Mouse (Mus musculus) frontal cortex, postnatal 25 days (tissue): ENCODE data around the gene Meis3.

Experiments
- DNase-seq, 2 experiments: peaks; one replicate each; pipeline ENCODE4 v3.0.0; 2022; ENCODE audit warnings: low spot score in 2 of 2

Meis3 gene

DNA sequence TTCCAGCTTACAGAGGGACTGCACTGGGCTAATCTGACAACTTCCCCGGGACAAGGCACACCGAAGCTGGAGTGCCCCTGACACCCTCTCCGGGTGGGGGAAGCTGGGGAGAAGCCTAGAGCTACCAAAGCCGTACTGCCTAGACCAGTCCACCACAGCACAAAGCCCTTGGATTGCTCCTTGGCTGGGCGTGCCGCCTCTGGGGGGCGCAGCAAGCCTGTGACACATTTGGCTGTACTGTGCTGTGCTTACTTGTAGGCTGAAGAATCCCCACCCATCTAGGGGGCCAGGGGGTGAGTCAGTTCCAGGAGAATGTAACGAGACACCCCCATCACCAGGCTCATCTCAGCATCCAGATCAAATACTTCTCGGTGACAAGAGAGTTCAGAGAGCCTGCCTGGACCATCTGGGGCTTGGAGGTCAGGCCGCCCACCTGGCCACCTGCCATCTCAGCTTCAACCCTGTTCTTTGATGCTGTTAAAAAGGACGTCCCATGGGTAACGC is 36.0 kb downstream of the Meis3 start:
- no peak for DNase-seq

DNA sequence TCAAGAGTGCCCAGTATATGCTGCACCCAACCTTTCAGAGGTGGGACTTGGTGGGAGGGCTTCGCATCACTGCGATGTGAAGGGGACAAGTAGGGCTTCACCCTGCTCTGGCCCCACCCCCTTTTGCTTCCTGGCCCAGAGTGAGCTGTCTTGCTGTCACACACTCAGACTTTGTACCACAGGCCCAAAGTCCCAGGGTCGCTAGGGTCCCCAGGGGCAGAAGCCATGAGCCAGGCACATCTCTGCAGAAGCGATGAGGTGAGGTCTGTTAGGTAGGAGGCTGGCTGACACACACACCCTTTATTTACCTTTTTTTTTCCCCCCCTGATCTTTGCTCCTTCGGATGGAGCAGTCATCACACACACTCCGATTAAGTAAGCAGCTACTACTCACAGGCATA is 38.3 kb downstream of the Meis3 start:
- no peak for DNase-seq

DNA sequence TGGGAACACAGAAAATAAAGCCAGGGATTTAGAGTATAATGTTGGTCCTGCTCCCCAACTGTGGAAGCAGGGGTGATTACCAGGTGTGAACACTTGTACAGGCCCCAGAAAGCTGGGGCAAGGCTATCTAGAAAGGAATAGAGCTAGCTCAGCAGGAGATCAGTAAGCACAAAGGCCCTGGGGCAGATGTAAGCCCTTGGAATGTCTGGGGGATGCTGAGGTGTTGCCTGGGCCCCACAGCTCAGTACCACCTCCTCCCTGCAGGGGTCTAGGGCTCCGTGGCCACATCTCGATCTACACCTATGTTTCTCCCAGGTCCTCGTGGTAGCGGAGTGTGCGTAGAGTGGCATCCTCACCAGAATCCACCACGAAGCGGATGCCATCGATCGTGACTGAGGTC is 39.1 kb downstream of the Meis3 start:
- DNase-seq, result no peak

DNA sequence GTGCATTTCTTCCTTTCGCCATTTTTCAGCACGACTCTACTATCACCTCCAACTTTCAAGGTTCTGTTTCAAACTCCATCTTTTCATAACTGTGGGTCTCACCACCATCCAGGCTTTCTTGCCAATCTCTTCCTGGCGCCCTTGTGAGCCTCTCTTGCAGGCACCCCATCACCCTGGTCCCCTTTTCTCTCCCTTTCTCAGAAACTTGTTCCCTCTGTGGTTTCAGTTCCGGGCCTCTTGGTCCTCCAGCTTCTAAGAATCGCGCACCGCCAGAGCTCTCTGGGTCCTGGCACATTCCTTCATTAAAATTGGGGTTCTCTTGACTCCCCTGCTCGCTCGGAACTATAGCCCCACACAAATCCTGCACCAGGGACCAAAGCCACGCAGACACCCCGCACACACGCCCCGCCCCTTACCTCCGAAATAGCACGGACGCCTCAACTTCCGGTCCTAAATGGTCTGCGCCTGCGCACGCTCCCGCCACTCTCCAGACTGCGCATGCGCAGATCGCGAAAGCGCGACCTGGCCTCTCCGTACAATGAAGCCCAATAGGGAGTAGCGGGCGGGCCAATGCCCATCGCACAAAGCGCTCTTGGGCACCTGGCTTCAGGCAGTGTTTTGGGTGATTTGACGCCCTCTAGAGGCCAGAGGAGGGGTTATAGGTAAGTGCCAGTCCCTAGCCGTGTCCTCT is 46.8 kb downstream of the Meis3 start, which contains the start of gene Dhx34:
TSS of gene Dhx34 (minus strand) at position 456 of the 691 bp plus-strand sequence.
- peak; percentile 91 to 93 for DNase-seq

DNA sequence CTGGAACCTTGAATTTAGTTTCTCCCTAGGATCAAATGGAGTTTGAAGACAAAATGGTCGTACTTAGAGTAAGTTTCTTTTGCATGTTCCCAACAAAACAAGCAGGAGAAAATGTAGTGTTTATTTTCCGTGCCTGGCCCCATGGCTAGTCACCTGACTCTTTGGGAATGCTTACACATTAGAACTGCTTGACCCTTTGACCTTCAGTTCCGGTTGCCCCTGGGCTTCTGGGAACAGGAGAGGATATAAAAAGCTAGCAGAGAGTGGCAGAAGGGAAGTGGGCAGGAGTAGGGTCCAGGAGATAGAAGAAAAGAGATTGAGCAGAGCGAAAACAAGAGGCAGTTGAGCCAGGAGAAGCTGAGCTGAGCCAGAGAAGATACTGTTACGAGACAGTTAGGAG is 55.0 kb downstream of the Meis3 start:
- no peak for DNase-seq
